Mouse (Mus musculus) small intestine, adult 2 months (tissue): ENCODE measurements around the gene Zdhhc18.
"Not testable (repeated sequence)": the region's sequence is repeated elsewhere in the genome, so short reads cannot be mapped to it uniquely, and the experiment has no call there.

ENCODE experiments used
- CTCF ChIP-seq: fragments of 200-500 bp; IDR thresholded peaks from 2 replicates; pipeline ENCODE4 v1.5.1; 2012; ENCODE audit warnings: low read depth, mild to moderate bottlenecking, control low read depth, inconsistent platforms, low read length, moderate library complexity, mixed read lengths; ENCODE audit not compliant: insufficient replicate concordance, insufficient read length; ENCODE audit errors: extremely low read depth
- POLR2A ChIP-seq: fragments of 200-500 bp; IDR thresholded peaks from 2 replicates; pipeline ENCODE4 v1.6.1; 2012; ENCODE audit warnings: low read depth, mild to moderate bottlenecking, control low read depth, inconsistent platforms, low read length, moderate library complexity

- TF ChIP-seq CTCF, POLR2A: not testable (repeated sequence)
Measured at GRCm38 (mm10) chr4:133654070-133654469, 4.1 kb upstream of the Zdhhc18 start.
